Mouse (Mus musculus): ENCODE results near the gene Ctsa. TPM values are rescaled to one million over a fixed set of nuclear protein-coding genes. Genes with fewer than 3 reads are reported as not detected.
A peak's percentile ranks its signal among the peaks of the same experiment; 100 is the strongest.

Ctsa gene
- polyA plus RNA-seq, 1 experiment from 2014 or later: 167 TPM

GRCm38 (mm10) chr2:164879568-164880277 is 47.0 kb downstream of the Ctsa start:
- Histone ChIP-seq H3K9me3 (replicated peaks) (no peaks in the 10 kb centered on the region), H3K27me3 (no peaks in the 10 kb centered on the region), H3K9ac (peak overlapping the region; percentile 100), H3K4me2 (peak overlapping the region; percentile 81), H3K4me3 (peak overlapping the region; percentile 96), H3K4me1 (replicated peaks) (peaks cover 30% of the 10 kb centered on the region), H3K27ac (peak overlapping the region; percentile 100), H3K36me3 (peaks cover 12% of the 10 kb centered on the region)
- peak; percentile 87 for ATAC-seq (replicated peaks; ENCODE audit: insufficient number of reproducible peaks, insufficient read depth, low FRiP score, low read depth)
- WGBS: under 1% methylated on average over 64 of the region's 72 CpGs

- peaks cover 36% of the 10 kb centered on the region for H3K36me3 ChIP-seq
- H3K4me1 ChIP-seq (replicated peaks): peaks cover 28% of the 10 kb centered on the region
- H3K4me3 ChIP-seq: no peak overlapping the region
- no peaks in the 10 kb centered on the region for H3K9me3 ChIP-seq (replicated peaks)
- no peak for ATAC-seq (replicated peaks; ENCODE audit: insufficient number of reproducible peaks, insufficient read depth, low FRiP score, low read depth)
- WGBS: 85% methylated on average over 9 of the region's 9 CpGs
- no peak overlapping the region for H3K9ac ChIP-seq
- H3K4me2 ChIP-seq: no peak overlapping the region
- no peak overlapping the region for H3K27ac ChIP-seq
- H3K27me3 ChIP-seq: no peaks in the 10 kb centered on the region
Observed at GRCm38 (mm10) chr2:164882619-164883018, 49.9 kb downstream of the Ctsa start.

GRCm38 (mm10) chr2:164885788-164886187 is 53.1 kb downstream of the Ctsa start:
- H3K27ac ChIP-seq: peak overlapping the region; percentile 2; the same call in 1 of the 2 replicates
- no peak overlapping the region for H3K4me3 ChIP-seq
- H3K36me3 ChIP-seq: peaks cover 67% of the 10 kb centered on the region
- 27% methylated on average over 7 of the region's 7 CpGs for WGBS
- H3K4me2 ChIP-seq: no peak overlapping the region
- peaks cover 14% of the 10 kb centered on the region for H3K4me1 ChIP-seq (replicated peaks)
- no peaks in the 10 kb centered on the region for H3K27me3 ChIP-seq
- H3K9ac ChIP-seq: no peak overlapping the region
- no peaks in the 10 kb centered on the region for H3K9me3 ChIP-seq (replicated peaks)
- ATAC-seq (replicated peaks; ENCODE audit: insufficient number of reproducible peaks, insufficient read depth, low FRiP score, low read depth): peak; percentile 48

- H3K4me2 ChIP-seq: no peak overlapping the region
- WGBS: 93% methylated on average over 10 of the region's 10 CpGs
- H3K27ac ChIP-seq: no peak overlapping the region
- no peaks in the 10 kb centered on the region for H3K9me3 ChIP-seq (replicated peaks)
- no peaks in the 10 kb centered on the region for H3K27me3 ChIP-seq
- H3K4me3 ChIP-seq: no peak overlapping the region
- H3K36me3 ChIP-seq: peaks cover 76% of the 10 kb centered on the region
- peaks cover 10% of the 10 kb centered on the region for H3K4me1 ChIP-seq (replicated peaks)
- no peak for ATAC-seq (replicated peaks; ENCODE audit: insufficient number of reproducible peaks, insufficient read depth, low FRiP score, low read depth)
- no peak overlapping the region for H3K9ac ChIP-seq
Observed at GRCm38 (mm10) chr2:164886617-164887016, 53.9 kb downstream of the Ctsa start.

- H3K9ac ChIP-seq: no peak overlapping the region
- H3K27ac ChIP-seq: no peak overlapping the region
- H3K4me2 ChIP-seq: no peak overlapping the region
- ATAC-seq (replicated peaks; ENCODE audit: insufficient number of reproducible peaks, insufficient read depth, low FRiP score, low read depth): no peak
- peaks cover 93% of the 10 kb centered on the region for H3K36me3 ChIP-seq
- peaks cover 10% of the 10 kb centered on the region for H3K4me1 ChIP-seq (replicated peaks)
- no peaks in the 10 kb centered on the region for H3K27me3 ChIP-seq
- no peaks in the 10 kb centered on the region for H3K9me3 ChIP-seq (replicated peaks)
- no peak overlapping the region for H3K4me3 ChIP-seq
- 75% methylated on average over 12 of the region's 12 CpGs for WGBS
Observed at GRCm38 (mm10) chr2:164888996-164889395, 56.3 kb downstream of the Ctsa start.

GRCm38 (mm10) chr2:164889960-164890359 is 57.3 kb downstream of the Ctsa start:
- WGBS: 94% methylated on average over 2 of the region's 2 CpGs
- Histone ChIP-seq H3K27ac (no peak overlapping the region), H3K4me1 (replicated peaks) (peaks cover 10% of the 10 kb centered on the region), H3K36me3 (peaks cover 97% of the 10 kb centered on the region), H3K9ac (no peak overlapping the region), H3K4me2 (no peak overlapping the region), H3K27me3 (no peaks in the 10 kb centered on the region), H3K4me3 (no peak overlapping the region), H3K9me3 (replicated peaks) (no peaks in the 10 kb centered on the region)
- ATAC-seq (replicated peaks; ENCODE audit: insufficient number of reproducible peaks, insufficient read depth, low FRiP score, low read depth): no peak

Other genes with a start within 250 kb of the Ctsa start
- gene Wfdc6a, start 247.4 kb upstream of the Ctsa start, polyA plus RNA-seq (2015; fragmentation: Nextera tagmentation; extraction: Ambion mirVana): 0.21 and 0.47 TPM in 2 replicates
- not detected in 2 replicates for gene Eppin, start 239.3 kb upstream of the Ctsa start, polyA plus RNA-seq (2015; fragmentation: Nextera tagmentation; extraction: Ambion mirVana)
- gene Wfdc6b, start 219.4 kb upstream of the Ctsa start, polyA plus RNA-seq (2015; fragmentation: Nextera tagmentation; extraction: Ambion mirVana): not detected in 2 replicates
- gene Wfdc8, start 219.2 kb upstream of the Ctsa start, polyA plus RNA-seq (2015; fragmentation: Nextera tagmentation; extraction: Ambion mirVana): not detected in 2 replicates
- gene Wfdc16, start 194.1 kb upstream of the Ctsa start, polyA plus RNA-seq (2015; fragmentation: Nextera tagmentation; extraction: Ambion mirVana): not detected in 2 replicates
- 0.31 TPM in 1 of 2 replicates, not detected in the other for gene Wfdc10, start 176.8 kb upstream of the Ctsa start, polyA plus RNA-seq (2015; fragmentation: Nextera tagmentation; extraction: Ambion mirVana)
- gene Wfdc9, start 176.3 kb upstream of the Ctsa start, polyA plus RNA-seq (2015; fragmentation: Nextera tagmentation; extraction: Ambion mirVana): not detected in 2 replicates
- gene Wfdc11, start 158.8 kb upstream of the Ctsa start, polyA plus RNA-seq (2015; fragmentation: Nextera tagmentation; extraction: Ambion mirVana): not detected in 2 replicates
- not detected in 2 replicates for gene Wfdc13, start 147.8 kb upstream of the Ctsa start, polyA plus RNA-seq (2015; fragmentation: Nextera tagmentation; extraction: Ambion mirVana)
- gene Spint4, start 134.4 kb upstream of the Ctsa start, polyA plus RNA-seq (2015; fragmentation: Nextera tagmentation; extraction: Ambion mirVana): 0.19 TPM in 1 of 2 replicates, not detected in the other
- gene Spint5, start 117.6 kb upstream of the Ctsa start, polyA plus RNA-seq (2015; fragmentation: Nextera tagmentation; extraction: Ambion mirVana): not detected in 2 replicates
- 0.74 and 0.77 TPM in 2 replicates for gene Wfdc3, start 86.9 kb upstream of the Ctsa start, polyA plus RNA-seq (2015; fragmentation: Nextera tagmentation; extraction: Ambion mirVana)
- gene Dnttip1, start 86.9 kb upstream of the Ctsa start, polyA plus RNA-seq (2015; fragmentation: Nextera tagmentation; extraction: Ambion mirVana): 51.0 and 51.4 TPM in 2 replicates
- 377 and 382 TPM in 2 replicates for gene Ube2c, start 63.0 kb upstream of the Ctsa start, polyA plus RNA-seq (2015; fragmentation: Nextera tagmentation; extraction: Ambion mirVana)
- 4.9 and 5.2 TPM in 2 replicates for gene Tnnc2, start 52.9 kb upstream of the Ctsa start, polyA plus RNA-seq (2015; fragmentation: Nextera tagmentation; extraction: Ambion mirVana)
- gene Snx21, start 47.0 kb upstream of the Ctsa start, polyA plus RNA-seq (2015; fragmentation: Nextera tagmentation; extraction: Ambion mirVana): 42.5 and 43.4 TPM in 2 replicates
- 12.0 and 15.0 TPM in 2 replicates for gene Acot8, start 28.0 kb upstream of the Ctsa start, polyA plus RNA-seq (2015; fragmentation: Nextera tagmentation; extraction: Ambion mirVana)
- 4.9 TPM in 2 replicates for gene Zswim3, start 27.8 kb upstream of the Ctsa start, polyA plus RNA-seq (2015; fragmentation: Nextera tagmentation; extraction: Ambion mirVana)
- gene Zswim1, start 10.2 kb upstream of the Ctsa start, polyA plus RNA-seq (2015; fragmentation: Nextera tagmentation; extraction: Ambion mirVana): 8.1 and 10.3 TPM in 2 replicates
- gene Spata25, start 4.3 kb upstream of the Ctsa start, polyA plus RNA-seq (2015; fragmentation: Nextera tagmentation; extraction: Ambion mirVana): not detected in 2 replicates
- gene Neurl2, start 583 bp downstream of the Ctsa start, polyA plus RNA-seq (2015; fragmentation: Nextera tagmentation; extraction: Ambion mirVana): 43.3 and 47.1 TPM in 2 replicates
- 14.0 and 71.8 TPM in 2 replicates for gene Pltp, start 24.8 kb downstream of the Ctsa start, polyA plus RNA-seq (2015; fragmentation: Nextera tagmentation; extraction: Ambion mirVana)
- gene Pcif1, start 46.4 kb downstream of the Ctsa start, polyA plus RNA-seq (2015; fragmentation: Nextera tagmentation; extraction: Ambion mirVana): 53.4 and 56.4 TPM in 2 replicates
- gene Zfp335, start 78.9 kb downstream of the Ctsa start, polyA plus RNA-seq (2015; fragmentation: Nextera tagmentation; extraction: Ambion mirVana): 5.9 and 10.9 TPM in 2 replicates
- 0.81 and 4.5 TPM in 2 replicates for gene Mmp9, start 107.9 kb downstream of the Ctsa start, polyA plus RNA-seq (2015; fragmentation: Nextera tagmentation; extraction: Ambion mirVana)
- 0.21 and 0.53 TPM in 2 replicates for gene Slc12a5, start 127.9 kb downstream of the Ctsa start, polyA plus RNA-seq (2015; fragmentation: Nextera tagmentation; extraction: Ambion mirVana)
- gene Ncoa5, start 202.0 kb downstream of the Ctsa start, polyA plus RNA-seq (2015; fragmentation: Nextera tagmentation; extraction: Ambion mirVana): 38.6 and 44.6 TPM in 2 replicates
- 6.0 and 9.8 TPM in 2 replicates for gene Cd40, start 222.8 kb downstream of the Ctsa start, polyA plus RNA-seq (2015; fragmentation: Nextera tagmentation; extraction: Ambion mirVana)